Mouse (Mus musculus) CH12.LX (cell line): ENCODE data around the gene Vangl2. TPM values are rescaled to one million over a fixed set of nuclear protein-coding genes. Genes with fewer than 3 reads are reported as not detected.

Experiments used
- DNase-seq: peaks from one replicate; pipeline ENCODE4 v3.0.0-alpha.2; 2013; ENCODE audit errors: extremely low read depth
- H3K27ac ChIP-seq: 2 replicates; pipeline ENCODE4 v1.5.1; 2012; ENCODE audit warnings: low read depth, mild to moderate bottlenecking, control low read depth, moderate library complexity; ENCODE audit not compliant: insufficient read depth
- H3K27me3 ChIP-seq: replicated peaks from 2 replicates; pipeline ENCODE3; 2012; ENCODE audit warnings: inconsistent platforms
- H3K36me3 ChIP-seq, 2 experiments: replicated peaks in 1 of 2; 2 replicates each; pipeline versions ENCODE3 to v1.6.1; 2012; ENCODE audit warnings: inconsistent platforms in 1 of 2, low read length in 1 of 2, mild to moderate bottlenecking in 1 of 2, mixed read lengths in 1 of 2, moderate library complexity in 1 of 2; ENCODE audit not compliant: control insufficient read depth in 1 of 2, insufficient read depth in 1 of 2
- H3K4me1 ChIP-seq, 2 experiments: 2 replicates each; pipeline ENCODE4 v1.6.1; 2012; ENCODE audit warnings: inconsistent platforms in 1 of 2, moderate library complexity in 1 of 2; ENCODE audit not compliant: insufficient read depth in 2 of 2, control insufficient read depth in 1 of 2
- H3K4me2 ChIP-seq: 2 replicates; pipeline ENCODE4 v1.6.1; 2012; ENCODE audit warnings: low read depth, mild to moderate bottlenecking, control low read depth; ENCODE audit not compliant: poor library complexity, insufficient read depth, severe bottlenecking
- H3K4me3 ChIP-seq, 3 experiments: fragments of 150-350 bp in 1 of 3; sonication (generic) in 1 of 3; replicated peaks in 1 of 3; 2 replicates each; pipeline versions ENCODE3 to v1.5.1; 2011 to 2012; ENCODE audit warnings: low read depth in 2 of 3, low read length in 2 of 3, mild to moderate bottlenecking in 2 of 3, moderate library complexity in 2 of 3, control low read depth in 1 of 3, improper control_type of control experiment in 1 of 3, inconsistent platforms in 1 of 3, mixed read lengths in 1 of 3; ENCODE audit not compliant: poor library complexity in 1 of 3
- H3K79me2 ChIP-seq: replicated peaks from 2 replicates; pipeline ENCODE4 v1.6.1; 2012; ENCODE audit warnings: mild to moderate bottlenecking, moderate library complexity; ENCODE audit not compliant: control insufficient read depth, poor library complexity, insufficient read depth, severe bottlenecking; ENCODE audit errors: extremely low read depth
- H3K9ac ChIP-seq: 2 replicates; pipeline ENCODE4 v1.6.1; 2012; ENCODE audit warnings: low read depth, mild to moderate bottlenecking, control low read depth, moderate library complexity; ENCODE audit not compliant: insufficient read depth
- H3K9me3 ChIP-seq: replicated peaks from 2 replicates; pipeline ENCODE3; 2012; ENCODE audit warnings: low read length, inconsistent platforms, mixed read lengths
- CHD1 ChIP-seq: IDR thresholded peaks from 2 replicates; pipeline ENCODE4 v1.6.1; 2012; ENCODE audit warnings: low read depth, low read length, improper control_type of control experiment, inconsistent platforms
- CTCF ChIP-seq, 2 experiments: IDR thresholded peaks in 1 of 2; conservative IDR thresholded peaks in 1 of 2; 2 replicates each; pipeline ENCODE4 v1.5.1; 2011 to 2012; ENCODE audit warnings: low read depth in 2 of 2, low read length in 2 of 2, improper control_type of control experiment in 1 of 2, inconsistent platforms in 1 of 2, mild to moderate bottlenecking in 1 of 2, moderate library complexity in 1 of 2
- ELF1 ChIP-seq: IDR thresholded peaks from 2 replicates; pipeline ENCODE4 v1.6.1; 2014; ENCODE audit warnings: low read depth, mild to moderate bottlenecking, inconsistent platforms, low read length, improper control_type of control experiment
- GABPA ChIP-seq: IDR thresholded peaks from 2 replicates; pipeline ENCODE4 v1.6.1; 2012; ENCODE audit warnings: low read depth, low read length, improper control_type of control experiment, inconsistent platforms; ENCODE audit not compliant: insufficient replicate concordance
- HCFC1 ChIP-seq: IDR thresholded peaks from 2 replicates; pipeline ENCODE4 v1.6.1; 2012; ENCODE audit warnings: low read depth, mild to moderate bottlenecking, inconsistent platforms, low read length, improper control_type of control experiment
- JUN ChIP-seq: IDR thresholded peaks from 2 replicates; pipeline ENCODE4 v1.6.1; 2011; ENCODE audit warnings: low read depth, mild to moderate bottlenecking, low read length, improper control_type of control experiment, moderate library complexity; ENCODE audit not compliant: insufficient read depth
- JUND ChIP-seq: conservative IDR thresholded peaks from 2 replicates; pipeline ENCODE4 v1.6.1; 2011; ENCODE audit warnings: low read depth, low read length, improper control_type of control experiment
- KAT2A ChIP-seq: IDR thresholded peaks from 2 replicates; pipeline ENCODE4 v1.6.1; 2012; ENCODE audit warnings: low read length, improper control_type of control experiment, inconsistent platforms; ENCODE audit not compliant: insufficient replicate concordance
- MAZ ChIP-seq: IDR thresholded peaks from 2 replicates; pipeline ENCODE4 v1.6.1; 2012; ENCODE audit warnings: low read depth, mild to moderate bottlenecking, inconsistent platforms, low read length, improper control_type of control experiment, moderate library complexity
- MEF2A ChIP-seq: IDR thresholded peaks from 2 replicates; pipeline ENCODE4 v1.6.1; 2014; ENCODE audit warnings: low read depth, mild to moderate bottlenecking, inconsistent platforms, low read length, improper control_type of control experiment, borderline replicate concordance
- NELFE ChIP-seq: IDR thresholded peaks from 2 replicates; pipeline ENCODE4 v1.6.1; 2011; ENCODE audit warnings: low read depth, low read length, improper control_type of control experiment
- NRF1 ChIP-seq: IDR thresholded peaks from 2 replicates; pipeline ENCODE4 v1.6.1; 2014; ENCODE audit warnings: low read depth, mild to moderate bottlenecking, inconsistent platforms, low read length, improper control_type of control experiment, moderate library complexity
- PAX5 ChIP-seq: IDR thresholded peaks from 2 replicates; pipeline ENCODE4 v1.6.1; 2012; ENCODE audit warnings: low read length, inconsistent platforms, mixed read lengths
- POLR2A ChIP-seq: IDR thresholded peaks from 2 replicates; pipeline ENCODE4 v1.6.1; 2011; ENCODE audit warnings: low read depth, mild to moderate bottlenecking, improper control_type of control experiment, low read length
- POLR2AphosphoS2 ChIP-seq: IDR thresholded peaks from 2 replicates; pipeline ENCODE4 v1.6.1; 2011; ENCODE audit warnings: low read depth, low read length, improper control_type of control experiment
- SIN3A ChIP-seq: IDR thresholded peaks from 2 replicates; pipeline ENCODE4 v1.6.1; 2012; ENCODE audit warnings: low read length, improper control_type of control experiment, inconsistent platforms
- SMC3 ChIP-seq: IDR thresholded peaks from 2 replicates; pipeline ENCODE4 v1.6.1; 2011; ENCODE audit warnings: low read depth, low read length, improper control_type of control experiment
- TCF12 ChIP-seq: IDR thresholded peaks from 2 replicates; pipeline ENCODE4 v1.6.1; 2014; ENCODE audit warnings: low read depth, mild to moderate bottlenecking, inconsistent platforms, low read length, improper control_type of control experiment
- USF2 ChIP-seq: conservative IDR thresholded peaks from 2 replicates; pipeline ENCODE4 v1.6.1; 2011; ENCODE audit warnings: low read depth, low read length, improper control_type of control experiment
- ZKSCAN1 ChIP-seq: IDR thresholded peaks from 2 replicates; pipeline ENCODE4 v1.6.1; 2012; ENCODE audit warnings: low read depth, inconsistent platforms, low read length, improper control_type of control experiment, borderline replicate concordance
- ZMIZ1 ChIP-seq: IDR thresholded peaks from 2 replicates; pipeline ENCODE4 v1.6.1; 2012; ENCODE audit warnings: low read depth, mild to moderate bottlenecking, inconsistent platforms, low read length, improper control_type of control experiment
- ZNF384 ChIP-seq: IDR thresholded peaks from 2 replicates; pipeline ENCODE4 v1.6.1; 2012; ENCODE audit warnings: low read depth, low read length, improper control_type of control experiment, inconsistent platforms
- dilution Hi-C: fragments of 300-500 bp; cut with MboI; formaldehyde crosslinking; loops from 2 replicates; pipeline ENCODE4 v1.14.3; 2020; ENCODE audit warnings: low sequenced_read_pairs; ENCODE audit not compliant: extremely low pct_unique_long_range_greater_than_20kb, extremely low pct_ligation_motif_present
- in situ Hi-C: fragments of 300-500 bp; cut with MboI; formaldehyde crosslinking; loops from 3 replicates; pipeline ENCODE4 v1.14.3; 2019; ENCODE audit warnings: low sequenced_read_pairs, low pct_ligation_motif_present, low pct_unique_long_range_greater_than_20kb, mixed read lengths
- polyA plus RNA-seq: library from polyadenylated mRNA; unstranded; fragments of >175 nt; gene quantifications from 2 replicates; pipeline ENCODE4 v1.2.1, GENCODE M21; 2012; ENCODE audit warnings: low read depth; ENCODE audit not compliant: insufficient read length
- total RNA-seq, 2 experiments: library from RNA; depleted of rRNA; stranded (reverse); fragments of 300-350 nt in 1 of 2; fragments of >200 nt in 1 of 2; gene quantifications; 2 replicates each; pipeline ENCODE4 v1.2.3; 2012 to 2014

The Vangl2 gene
- total and polyA plus RNA-seq, 3 experiments, result 3.6 to 7.9 (median 7.3) TPM

DNA sequence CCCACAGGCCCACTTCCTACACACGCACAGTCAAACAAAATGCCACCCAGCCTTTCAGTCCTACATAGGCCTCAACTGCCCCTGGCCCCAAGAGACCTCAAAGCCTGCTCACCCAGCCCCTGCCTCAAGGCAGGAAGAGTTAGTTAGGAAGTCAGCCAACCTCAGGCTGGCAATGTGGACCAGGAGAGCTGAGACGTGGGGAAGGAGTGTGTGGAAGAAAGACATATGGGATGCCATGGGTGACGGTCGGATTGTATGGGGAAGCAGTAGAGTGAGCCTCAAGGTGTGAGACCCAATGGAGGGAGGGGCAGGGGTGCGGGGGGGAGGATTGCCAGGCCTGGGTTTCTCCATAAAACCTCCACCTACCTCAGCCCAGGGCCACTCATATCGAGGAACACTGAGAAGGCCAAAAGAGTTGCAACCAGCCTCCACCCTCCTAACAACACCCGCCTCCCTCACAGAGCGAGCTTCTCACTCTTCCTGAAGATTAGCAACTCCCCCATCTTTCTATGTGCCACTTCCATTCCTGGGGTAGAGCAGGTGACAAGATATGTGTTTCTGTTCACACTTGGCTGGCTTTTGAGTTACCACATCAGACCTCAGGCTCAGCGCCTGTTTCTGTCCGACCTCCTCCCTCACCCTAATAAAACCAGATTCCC lies 8.3 kb downstream of the Vangl2 start:
- Histone ChIP-seq H3K27ac (no peak overlapping the region), H3K4me3 (no peak overlapping the region), H3K9me3 (no peaks in the 10 kb centered on the region), H3K4me2 (no peak overlapping the region), H3K36me3 (peaks cover 0 to 26% of the 10 kb centered on the region in 2 experiments), H3K4me1 (peaks cover 11 to 67% of the 10 kb centered on the region in 2 experiments), H3K9ac (no peak overlapping the region), H3K27me3 (no peaks in the 10 kb centered on the region), H3K79me2 (no peaks in the 10 kb centered on the region)
- no peak for DNase-seq
- dilution Hi-C loops (no loop called here), in situ Hi-C loops (no loop called here)
- TF ChIP-seq ZNF384, result no peak
- no peak for TF ChIP-seq NRF1
- TF ChIP-seq MEF2A, result no peak
- TF ChIP-seq JUND, result no peak

GRCm38 (mm10) chr1:172019339-172019738 lies 8.9 kb downstream of the Vangl2 start:
- Histone ChIP-seq H3K27me3 (no peaks in the 10 kb centered on the region), H3K36me3 (peaks cover 0 to 28% of the 10 kb centered on the region in 2 experiments), H3K4me1 (peaks cover 11 to 61% of the 10 kb centered on the region in 2 experiments), H3K27ac (no peak overlapping the region), H3K9me3 (no peaks in the 10 kb centered on the region), H3K4me3 (no peak overlapping the region), H3K9ac (no peak overlapping the region), H3K79me2 (no peaks in the 10 kb centered on the region), H3K4me2 (no peak overlapping the region)
- in situ Hi-C loops, result no loop called here
- dilution Hi-C loops, result no loop called here
- no peak for TF ChIP-seq SMC3
- no peak for TF ChIP-seq CTCF (conservative IDR thresholded peaks at IDR 0.05 in 1 of 2, IDR thresholded peaks at IDR 0.05 in 1 of 2; ENCODE audit: low read depth in 2 of 2, low read length in 2 of 2)
- no peak for TF ChIP-seq GABPA
- no peak for TF ChIP-seq JUN
- no peak for TF ChIP-seq MEF2A
- no peak for TF ChIP-seq ZMIZ1
- no peak for TF ChIP-seq NELFE
- no peak for TF ChIP-seq JUND
- TF ChIP-seq KAT2A, result no peak
- TF ChIP-seq MAZ, result no peak
- no peak for TF ChIP-seq USF2
- no peak for TF ChIP-seq TCF12
- TF ChIP-seq CHD1, result no peak
- no peak for TF ChIP-seq POLR2A
- no peak for TF ChIP-seq POLR2AphosphoS2
- TF ChIP-seq ZKSCAN1, result no peak
- no peak for TF ChIP-seq HCFC1
- no peak for TF ChIP-seq PAX5
- no peak for TF ChIP-seq SIN3A
- no peak for TF ChIP-seq ELF1
- DNase-seq, result peak; percentile 6
